Mouse (Mus musculus) limb, embryonic 10.5 days (tissue): Measurements from ENCODE around the gene Slc22a14. TPM values are rescaled to one million over a fixed set of nuclear protein-coding genes. Genes with fewer than 3 reads are reported as not detected.
"Not testable (repeated sequence)": the region's sequence is repeated elsewhere in the genome, so short reads cannot be mapped to it uniquely, and the experiment has no call there.

Experiments used
- DNase-seq: peaks from one replicate; pipeline ENCODE4 v3.0.0-alpha.2; 2017; ENCODE audit warnings: low spot score
- H3K27ac ChIP-seq: fragments of 300-500 bp; sonication (generic); 2 replicates; pipeline ENCODE4 v1.5.1; 2016; ENCODE audit warnings: mild to moderate bottlenecking
- H3K27me3 ChIP-seq: fragments of 300-500 bp; sonication (generic); 2 replicates; pipeline ENCODE4 v1.6.1; 2016; ENCODE audit warnings: low read depth, mild to moderate bottlenecking; ENCODE audit not compliant: poor library complexity, severe bottlenecking
- H3K36me3 ChIP-seq: fragments of 300-500 bp; sonication (generic); 2 replicates; pipeline ENCODE4 v1.6.1; 2016; ENCODE audit warnings: mild to moderate bottlenecking, moderate library complexity
- H3K4me1 ChIP-seq: fragments of 300-500 bp; sonication (generic); 2 replicates; pipeline ENCODE4 v1.6.1; 2016
- H3K4me3 ChIP-seq: fragments of 300-500 bp; sonication (generic); 2 replicates; pipeline ENCODE4 v1.5.1; 2016; ENCODE audit warnings: mild to moderate bottlenecking, moderate library complexity
- H3K9me3 ChIP-seq: fragments of 300-500 bp; sonication (generic); replicated peaks from 2 replicates; pipeline ENCODE4 v1.6.1; 2016; ENCODE audit warnings: mild to moderate bottlenecking
- WGBS: fragments of 180-500 bp; shearing (Covaris S2); methylation state at CpG from one replicate; pipeline ENCODE4 v1.1.7; 2016; 5-methylcytosine and 5-hydroxymethylcytosine counted together
- polyA plus RNA-seq: library from polyadenylated mRNA; unstranded; fragments of >200 nt; fragmentation: Nextera tagmentation; extraction: Ambion mirVana; gene quantifications from 2 replicates; pipeline ENCODE4 v1.2.1, GENCODE M21; 2016

Gene Slc22a14
- polyA plus RNA-seq, 1 experiment from 2014 or later, result not detected

GRCm38 (mm10) chr9:119382603-119383002, 17.2 kb upstream of the Slc22a14 start:
- Histone ChIP-seq H3K27ac (no peak overlapping the region), H3K36me3 (peaks cover 76% of the 10 kb centered on the region), H3K27me3 (no peaks in the 10 kb centered on the region), H3K4me3 (no peak overlapping the region), H3K4me1 (no peaks in the 10 kb centered on the region), H3K9me3 (no peaks in the 10 kb centered on the region)
- WGBS, result 68% methylated on average over 6 of the region's 6 CpGs
- no peak for DNase-seq

GRCm38 (mm10) chr9:119378231-119378630, 12.9 kb upstream of the Slc22a14 start:
- WGBS, result 94% methylated on average over 4 of the region's 4 CpGs
- peaks cover 51% of the 10 kb centered on the region for H3K36me3 ChIP-seq

GRCm38 (mm10) chr9:119375556-119375955, 10.2 kb upstream of the Slc22a14 start:
- Histone ChIP-seq H3K27ac (no peak overlapping the region; the same call in 1 of the 2 replicates), H3K9me3 (no peaks in the 10 kb centered on the region), H3K4me1 (peaks cover 19% of the 10 kb centered on the region), H3K27me3 (no peaks in the 10 kb centered on the region), H3K36me3 (peaks cover 34% of the 10 kb centered on the region), H3K4me3 (no peak overlapping the region)
- DNase-seq, result no peak
- WGBS, result 61% methylated on average over 6 of the region's 6 CpGs

More at GRCm38 (mm10) chr9:119378231-119378630, 12.9 kb upstream of the Slc22a14 start:
- Histone ChIP-seq H3K4me3 (no peak overlapping the region), H3K27ac (no peak overlapping the region), H3K9me3 (no peaks in the 10 kb centered on the region), H3K27me3 (no peaks in the 10 kb centered on the region), H3K4me1 (peaks cover 7% of the 10 kb centered on the region)
- no peak for DNase-seq

- Histone ChIP-seq H3K4me1 (peaks cover 19% of the 10 kb centered on the region), H3K27me3 (no peaks in the 10 kb centered on the region), H3K36me3 (peaks cover 30% of the 10 kb centered on the region), H3K27ac (no peak overlapping the region; the same call in 1 of the 2 replicates), H3K9me3 (no peaks in the 10 kb centered on the region), H3K4me3 (no peak overlapping the region)
- 77% methylated on average over 3 of the region's 3 CpGs for WGBS
- no peak for DNase-seq
These were observed 9.7 kb upstream of the Slc22a14 start for GRCm38 (mm10) chr9:119375008-119375407.

GRCm38 (mm10) chr9:119371251-119371650, 5.9 kb upstream of the Slc22a14 start:
- Histone ChIP-seq H3K27ac (no peak overlapping the region), H3K4me1 (peaks cover 19% of the 10 kb centered on the region), H3K36me3 (peaks cover 33% of the 10 kb centered on the region), H3K27me3 (no peaks in the 10 kb centered on the region), H3K9me3 (no peaks in the 10 kb centered on the region), H3K4me3 (no peak overlapping the region)
- WGBS, result 33% methylated on average over 4 of the region's 4 CpGs
- DNase-seq, result no peak

- WGBS, result 76% methylated on average over 4 of the region's 4 CpGs
- H3K27me3 ChIP-seq, result not testable (repeated sequence)
These were observed 5.4 kb upstream of the Slc22a14 start for GRCm38 (mm10) chr9:119370770-119371169.

GRCm38 (mm10) chr9:119368367-119368766, 3.0 kb upstream of the Slc22a14 start:
- Histone ChIP-seq H3K4me3 (no peak overlapping the region), H3K27me3 (no peaks in the 10 kb centered on the region), H3K27ac (no peak overlapping the region), H3K4me1 (peaks cover 12% of the 10 kb centered on the region), H3K9me3 (no peaks in the 10 kb centered on the region), H3K36me3 (peaks cover 42% of the 10 kb centered on the region)
- WGBS, result 92% methylated on average over 3 of the region's 3 CpGs
- DNase-seq, result no peak

More at GRCm38 (mm10) chr9:119370770-119371169, 5.4 kb upstream of the Slc22a14 start:
- H3K9me3 ChIP-seq, H3K27ac ChIP-seq, H3K4me3 ChIP-seq, DNase-seq: not testable (repeated sequence)
- H3K36me3 ChIP-seq, result peaks cover 33% of the 10 kb centered on the region
- H3K4me1 ChIP-seq, result peaks cover 19% of the 10 kb centered on the region

- H3K27ac ChIP-seq, result no peak overlapping the region
- H3K4me3 ChIP-seq, result no peak overlapping the region
- no peaks in the 10 kb centered on the region for H3K9me3 ChIP-seq
- no peak for DNase-seq
- 89% methylated on average over 12 of the region's 12 CpGs for WGBS
- peaks cover 2% of the 10 kb centered on the region; the same call in 1 of the 2 replicates for H3K4me1 ChIP-seq
- peaks cover 45% of the 10 kb centered on the region for H3K36me3 ChIP-seq
- no peaks in the 10 kb centered on the region for H3K27me3 ChIP-seq
These were observed 2.1 kb downstream of the Slc22a14 start for GRCm38 (mm10) chr9:119363229-119363628.

- H3K4me1 ChIP-seq, result peaks cover 13% of the 10 kb centered on the region; the same call in 1 of the 2 replicates
- WGBS, result 96% methylated on average over 5 of the region's 5 CpGs
- no peak overlapping the region for H3K27ac ChIP-seq
- peaks cover 34% of the 10 kb centered on the region for H3K36me3 ChIP-seq
- no peaks in the 10 kb centered on the region for H3K9me3 ChIP-seq
- H3K4me3 ChIP-seq, result no peak overlapping the region
- no peak for DNase-seq
- H3K27me3 ChIP-seq, result no peaks in the 10 kb centered on the region
These were observed 3.9 kb downstream of the Slc22a14 start for GRCm38 (mm10) chr9:119361416-119361815.

GRCm38 (mm10) chr9:119358058-119358429, 7.3 kb downstream of the Slc22a14 start:
- H3K27ac ChIP-seq, result 0 out of 2 replicates have a peak overlapping the region, but pooled peaks have one; percentile 87
- DNase-seq, result peak; percentile 37
- H3K4me3 ChIP-seq, result peak overlapping the region; percentile 87
- no peaks in the 10 kb centered on the region for H3K27me3 ChIP-seq
- H3K4me1 ChIP-seq, result peaks cover 13% of the 10 kb centered on the region; the same call in 1 of the 2 replicates
- no peaks in the 10 kb centered on the region for H3K9me3 ChIP-seq
- H3K36me3 ChIP-seq, result peaks cover 24% of the 10 kb centered on the region
- WGBS, result 48% methylated on average over 9 of the region's 9 CpGs

- Histone ChIP-seq H3K9me3 (no peaks in the 10 kb centered on the region), H3K36me3 (peaks cover 18% of the 10 kb centered on the region), H3K4me3 (peak within 1 kb of the TSS; percentile 87), H3K27ac (peak within 1 kb of the TSS; percentile 87), H3K4me1 (peaks cover 13% of the 10 kb centered on the region; the same call in 1 of the 2 replicates), H3K27me3 (no peaks in the 10 kb centered on the region)
- WGBS, result 3% methylated on average over 65 of the region's 65 CpGs
- DNase-seq, result peak; percentile 92
These were observed 7.9 kb downstream of the Slc22a14 start, which contains the start of gene Xylb for GRCm38 (mm10) chr9:119357331-119358057. Xylb (plus strand) TSS chr9:119357381.

- Histone ChIP-seq H3K36me3 (peaks cover 12% of the 10 kb centered on the region), H3K4me1 (peaks cover 13% of the 10 kb centered on the region; the same call in 1 of the 2 replicates), H3K27ac (no peak overlapping the region), H3K9me3 (no peaks in the 10 kb centered on the region), H3K27me3 (no peaks in the 10 kb centered on the region), H3K4me3 (no peak overlapping the region)
- WGBS, result 79% methylated on average over 6 of the region's 6 CpGs
- no peak for DNase-seq
These were observed 9.4 kb downstream of the Slc22a14 start for GRCm38 (mm10) chr9:119355943-119356342.

GRCm38 (mm10) chr9:119353926-119354325, 11.4 kb downstream of the Slc22a14 start:
- Histone ChIP-seq H3K36me3 (peaks cover 25% of the 10 kb centered on the region), H3K4me1 (peaks cover 13% of the 10 kb centered on the region; the same call in 1 of the 2 replicates), H3K27ac (no peak overlapping the region), H3K9me3 (no peaks in the 10 kb centered on the region), H3K27me3 (no peaks in the 10 kb centered on the region), H3K4me3 (no peak overlapping the region)
- no peak for DNase-seq
- WGBS, result 85% methylated on average over 6 of the region's 6 CpGs
